Mouse (Mus musculus) right cerebral cortex, postnatal 10 days (tissue): ENCODE data around the gene Irf1.

Experiments
- DNase-seq, 2 experiments: peaks; one replicate each; pipeline ENCODE4 v3.0.0; 2021; ENCODE audit warnings: low spot score in 2 of 2

Irf1 gene

GRCm38 (mm10) chr11:53783288-53783687 lies 13.5 kb downstream of the Irf1 start:
- DNase-seq, result no peak

GRCm38 (mm10) chr11:53785311-53785936 lies 15.6 kb downstream of the Irf1 start:
- no peak for DNase-seq

- no peak for DNase-seq
Observed at GRCm38 (mm10) chr11:53786058-53787031, 16.5 kb downstream of the Irf1 start.

GRCm38 (mm10) chr11:53788196-53788595 lies 18.4 kb downstream of the Irf1 start:
- no peak for DNase-seq

- no peak for DNase-seq
Observed at GRCm38 (mm10) chr11:53789277-53789676, 19.5 kb downstream of the Irf1 start.

GRCm38 (mm10) chr11:53792986-53793385 lies 23.2 kb downstream of the Irf1 start:
- peak; percentile 72 to 81 for DNase-seq

- peak; percentile 52 to 55 for DNase-seq
Observed at GRCm38 (mm10) chr11:53794015-53794414, 24.2 kb downstream of the Irf1 start.

- peak in 1 of 2 experiments; percentile 41 for DNase-seq
Observed at GRCm38 (mm10) chr11:53794671-53795557, 25.1 kb downstream of the Irf1 start.

- no peak for DNase-seq
Observed at GRCm38 (mm10) chr11:53795813-53796212, 26.0 kb downstream of the Irf1 start.

- DNase-seq, result peak; percentile 35 to 46
Observed at GRCm38 (mm10) chr11:53796409-53797151, 26.8 kb downstream of the Irf1 start.

GRCm38 (mm10) chr11:53797386-53797920 lies 27.6 kb downstream of the Irf1 start:
- DNase-seq, result no peak

GRCm38 (mm10) chr11:53798041-53798711 lies 28.4 kb downstream of the Irf1 start:
- no peak for DNase-seq

GRCm38 (mm10) chr11:53800036-53800435 lies 30.2 kb downstream of the Irf1 start:
- no peak for DNase-seq

GRCm38 (mm10) chr11:53800975-53801374 lies 31.2 kb downstream of the Irf1 start:
- no peak for DNase-seq

GRCm38 (mm10) chr11:53803093-53803492 lies 33.3 kb downstream of the Irf1 start:
- DNase-seq, result no peak

GRCm38 (mm10) chr11:53803494-53803893 lies 33.7 kb downstream of the Irf1 start:
- DNase-seq, result no peak

- no peak for DNase-seq
Observed at GRCm38 (mm10) chr11:53804569-53805344, 34.9 kb downstream of the Irf1 start.

GRCm38 (mm10) chr11:53805786-53806185 lies 36.0 kb downstream of the Irf1 start:
- no peak for DNase-seq

- no peak for DNase-seq
Observed at GRCm38 (mm10) chr11:53809354-53809753, 39.5 kb downstream of the Irf1 start.
